Mouse (Mus musculus) CH12.LX (cell line): ENCODE results near the gene Gm20547. TPM values are rescaled to one million over a fixed set of nuclear protein-coding genes. Genes with fewer than 3 reads are reported as not detected.
A peak's percentile ranks its signal among the peaks of the same experiment; 100 is the strongest.

ENCODE experiments used
- DNase-seq: peaks from one replicate; pipeline ENCODE4 v3.0.0-alpha.2; 2013; ENCODE audit errors: extremely low read depth
- H3K27ac ChIP-seq: 2 replicates; pipeline ENCODE4 v1.5.1; 2012; ENCODE audit warnings: low read depth, mild to moderate bottlenecking, control low read depth, moderate library complexity; ENCODE audit not compliant: insufficient read depth
- H3K27me3 ChIP-seq: replicated peaks from 2 replicates; pipeline ENCODE3; 2012; ENCODE audit warnings: inconsistent platforms
- H3K36me3 ChIP-seq, 2 experiments: replicated peaks in 1 of 2; 2 replicates each; pipeline versions ENCODE3 to v1.6.1; 2012; ENCODE audit warnings: inconsistent platforms in 1 of 2, low read length in 1 of 2, mild to moderate bottlenecking in 1 of 2, mixed read lengths in 1 of 2, moderate library complexity in 1 of 2; ENCODE audit not compliant: control insufficient read depth in 1 of 2, insufficient read depth in 1 of 2
- H3K4me1 ChIP-seq, 2 experiments: 2 replicates each; pipeline ENCODE4 v1.6.1; 2012; ENCODE audit warnings: inconsistent platforms in 1 of 2, moderate library complexity in 1 of 2; ENCODE audit not compliant: insufficient read depth in 2 of 2, control insufficient read depth in 1 of 2
- H3K4me2 ChIP-seq: 2 replicates; pipeline ENCODE4 v1.6.1; 2012; ENCODE audit warnings: low read depth, mild to moderate bottlenecking, control low read depth; ENCODE audit not compliant: poor library complexity, insufficient read depth, severe bottlenecking
- H3K4me3 ChIP-seq, 3 experiments: fragments of 150-350 bp in 1 of 3; sonication (generic) in 1 of 3; replicated peaks in 1 of 3; 2 replicates each; pipeline versions ENCODE3 to v1.5.1; 2011 to 2012; ENCODE audit warnings: low read depth in 2 of 3, low read length in 2 of 3, mild to moderate bottlenecking in 2 of 3, moderate library complexity in 2 of 3, control low read depth in 1 of 3, improper control_type of control experiment in 1 of 3, inconsistent platforms in 1 of 3, mixed read lengths in 1 of 3; ENCODE audit not compliant: poor library complexity in 1 of 3
- H3K79me2 ChIP-seq: replicated peaks from 2 replicates; pipeline ENCODE4 v1.6.1; 2012; ENCODE audit warnings: mild to moderate bottlenecking, moderate library complexity; ENCODE audit not compliant: control insufficient read depth, poor library complexity, insufficient read depth, severe bottlenecking; ENCODE audit errors: extremely low read depth
- H3K9ac ChIP-seq: 2 replicates; pipeline ENCODE4 v1.6.1; 2012; ENCODE audit warnings: low read depth, mild to moderate bottlenecking, control low read depth, moderate library complexity; ENCODE audit not compliant: insufficient read depth
- H3K9me3 ChIP-seq: replicated peaks from 2 replicates; pipeline ENCODE3; 2012; ENCODE audit warnings: low read length, inconsistent platforms, mixed read lengths
- BHLHE40 ChIP-seq: IDR thresholded peaks from 2 replicates; pipeline ENCODE4 v1.6.1; 2011; ENCODE audit warnings: mild to moderate bottlenecking, low read depth, low read length, improper control_type of control experiment
- CHD1 ChIP-seq: IDR thresholded peaks from 2 replicates; pipeline ENCODE4 v1.6.1; 2012; ENCODE audit warnings: low read depth, low read length, improper control_type of control experiment, inconsistent platforms
- CHD2 ChIP-seq: IDR thresholded peaks from 2 replicates; pipeline ENCODE4 v1.6.1; 2011; ENCODE audit warnings: low read length, improper control_type of control experiment
- CTCF ChIP-seq, 2 experiments: IDR thresholded peaks in 1 of 2; conservative IDR thresholded peaks in 1 of 2; 2 replicates each; pipeline ENCODE4 v1.5.1; 2011 to 2012; ENCODE audit warnings: low read depth in 2 of 2, low read length in 2 of 2, improper control_type of control experiment in 1 of 2, inconsistent platforms in 1 of 2, mild to moderate bottlenecking in 1 of 2, moderate library complexity in 1 of 2
- E2F4 ChIP-seq: IDR thresholded peaks from 2 replicates; pipeline ENCODE4 v1.6.1; 2011; ENCODE audit warnings: low read depth, low read length, improper control_type of control experiment; ENCODE audit not compliant: insufficient replicate concordance
- ELF1 ChIP-seq: IDR thresholded peaks from 2 replicates; pipeline ENCODE4 v1.6.1; 2014; ENCODE audit warnings: low read depth, mild to moderate bottlenecking, inconsistent platforms, low read length, improper control_type of control experiment
- EP300 ChIP-seq: IDR thresholded peaks from 2 replicates; pipeline ENCODE4 v1.6.1; 2011; ENCODE audit warnings: low read length, improper control_type of control experiment
- ETS1 ChIP-seq: conservative IDR thresholded peaks from 2 replicates; pipeline ENCODE4 v1.6.1; 2012; ENCODE audit warnings: low read depth, mild to moderate bottlenecking, inconsistent platforms, low read length, improper control_type of control experiment, moderate library complexity
- GABPA ChIP-seq: IDR thresholded peaks from 2 replicates; pipeline ENCODE4 v1.6.1; 2012; ENCODE audit warnings: low read depth, low read length, improper control_type of control experiment, inconsistent platforms; ENCODE audit not compliant: insufficient replicate concordance
- HCFC1 ChIP-seq: IDR thresholded peaks from 2 replicates; pipeline ENCODE4 v1.6.1; 2012; ENCODE audit warnings: low read depth, mild to moderate bottlenecking, inconsistent platforms, low read length, improper control_type of control experiment
- IRF4 ChIP-seq: IDR thresholded peaks from 2 replicates; pipeline ENCODE4 v1.6.1; 2014; ENCODE audit warnings: low read depth, mild to moderate bottlenecking, inconsistent platforms, low read length, improper control_type of control experiment
- JUN ChIP-seq: IDR thresholded peaks from 2 replicates; pipeline ENCODE4 v1.6.1; 2011; ENCODE audit warnings: low read depth, mild to moderate bottlenecking, low read length, improper control_type of control experiment, moderate library complexity; ENCODE audit not compliant: insufficient read depth
- JUND ChIP-seq: conservative IDR thresholded peaks from 2 replicates; pipeline ENCODE4 v1.6.1; 2011; ENCODE audit warnings: low read depth, low read length, improper control_type of control experiment
- KAT2A ChIP-seq: IDR thresholded peaks from 2 replicates; pipeline ENCODE4 v1.6.1; 2012; ENCODE audit warnings: low read length, improper control_type of control experiment, inconsistent platforms; ENCODE audit not compliant: insufficient replicate concordance
- MAFK ChIP-seq: IDR thresholded peaks from 2 replicates; pipeline ENCODE4 v1.6.1; 2011; ENCODE audit warnings: low read length, improper control_type of control experiment; ENCODE audit not compliant: insufficient replicate concordance
- MAX ChIP-seq: IDR thresholded peaks from 2 replicates; pipeline ENCODE4 v1.6.1; 2011; ENCODE audit warnings: low read length, improper control_type of control experiment
- MAZ ChIP-seq: IDR thresholded peaks from 2 replicates; pipeline ENCODE4 v1.6.1; 2012; ENCODE audit warnings: low read depth, mild to moderate bottlenecking, inconsistent platforms, low read length, improper control_type of control experiment, moderate library complexity
- MEF2A ChIP-seq: IDR thresholded peaks from 2 replicates; pipeline ENCODE4 v1.6.1; 2014; ENCODE audit warnings: low read depth, mild to moderate bottlenecking, inconsistent platforms, low read length, improper control_type of control experiment, borderline replicate concordance
- MXI1 ChIP-seq: IDR thresholded peaks from 2 replicates; pipeline ENCODE4 v1.6.1; 2011; ENCODE audit warnings: mild to moderate bottlenecking, low read depth, low read length, improper control_type of control experiment
- MYC ChIP-seq: IDR thresholded peaks from 2 replicates; pipeline ENCODE4 v1.6.1; 2011; ENCODE audit warnings: low read depth, mild to moderate bottlenecking, improper control_type of control experiment, low read length
- NELFE ChIP-seq: IDR thresholded peaks from 2 replicates; pipeline ENCODE4 v1.6.1; 2011; ENCODE audit warnings: low read depth, low read length, improper control_type of control experiment
- NRF1 ChIP-seq: IDR thresholded peaks from 2 replicates; pipeline ENCODE4 v1.6.1; 2014; ENCODE audit warnings: low read depth, mild to moderate bottlenecking, inconsistent platforms, low read length, improper control_type of control experiment, moderate library complexity
- PAX5 ChIP-seq: IDR thresholded peaks from 2 replicates; pipeline ENCODE4 v1.6.1; 2012; ENCODE audit warnings: low read length, inconsistent platforms, mixed read lengths
- POLR2A ChIP-seq: IDR thresholded peaks from 2 replicates; pipeline ENCODE4 v1.6.1; 2011; ENCODE audit warnings: low read depth, mild to moderate bottlenecking, improper control_type of control experiment, low read length
- RAD21 ChIP-seq: IDR thresholded peaks from 2 replicates; pipeline ENCODE4 v1.6.1; 2011; ENCODE audit warnings: low read depth, mild to moderate bottlenecking, low read length, improper control_type of control experiment, moderate library complexity
- RCOR1 ChIP-seq: conservative IDR thresholded peaks from 2 replicates; pipeline ENCODE4 v1.6.1; 2012; ENCODE audit warnings: low read depth, mild to moderate bottlenecking, inconsistent platforms, low read length, improper control_type of control experiment
- SIN3A ChIP-seq: IDR thresholded peaks from 2 replicates; pipeline ENCODE4 v1.6.1; 2012; ENCODE audit warnings: low read length, improper control_type of control experiment, inconsistent platforms
- SMC3 ChIP-seq: IDR thresholded peaks from 2 replicates; pipeline ENCODE4 v1.6.1; 2011; ENCODE audit warnings: low read depth, low read length, improper control_type of control experiment
- TBP ChIP-seq: conservative IDR thresholded peaks from 2 replicates; pipeline ENCODE4 v1.6.1; 2011; ENCODE audit warnings: low read depth, low read length, improper control_type of control experiment
- TCF12 ChIP-seq: IDR thresholded peaks from 2 replicates; pipeline ENCODE4 v1.6.1; 2014; ENCODE audit warnings: low read depth, mild to moderate bottlenecking, inconsistent platforms, low read length, improper control_type of control experiment
- UBTF ChIP-seq: IDR thresholded peaks from 2 replicates; pipeline ENCODE4 v1.6.1; 2012; ENCODE audit warnings: low read depth, mild to moderate bottlenecking, inconsistent platforms, low read length, improper control_type of control experiment, moderate library complexity
- USF1 ChIP-seq: IDR thresholded peaks from 2 replicates; pipeline ENCODE4 v1.6.1; 2014; ENCODE audit warnings: low read depth, mild to moderate bottlenecking, inconsistent platforms, low read length, improper control_type of control experiment
- USF2 ChIP-seq: conservative IDR thresholded peaks from 2 replicates; pipeline ENCODE4 v1.6.1; 2011; ENCODE audit warnings: low read depth, low read length, improper control_type of control experiment
- ZC3H11A ChIP-seq: IDR thresholded peaks from 2 replicates; pipeline ENCODE4 v1.6.1; 2012; ENCODE audit warnings: low read depth, mild to moderate bottlenecking, inconsistent platforms, low read length, improper control_type of control experiment
- ZMIZ1 ChIP-seq: IDR thresholded peaks from 2 replicates; pipeline ENCODE4 v1.6.1; 2012; ENCODE audit warnings: low read depth, mild to moderate bottlenecking, inconsistent platforms, low read length, improper control_type of control experiment
- ZNF384 ChIP-seq: IDR thresholded peaks from 2 replicates; pipeline ENCODE4 v1.6.1; 2012; ENCODE audit warnings: low read depth, low read length, improper control_type of control experiment, inconsistent platforms
- dilution Hi-C: fragments of 300-500 bp; cut with MboI; formaldehyde crosslinking; loops from 2 replicates; pipeline ENCODE4 v1.14.3; 2020; ENCODE audit warnings: low sequenced_read_pairs; ENCODE audit not compliant: extremely low pct_unique_long_range_greater_than_20kb, extremely low pct_ligation_motif_present
- in situ Hi-C: fragments of 300-500 bp; cut with MboI; formaldehyde crosslinking; loops from 3 replicates; pipeline ENCODE4 v1.14.3; 2019; ENCODE audit warnings: low sequenced_read_pairs, low pct_ligation_motif_present, low pct_unique_long_range_greater_than_20kb, mixed read lengths
- polyA plus RNA-seq: library from polyadenylated mRNA; unstranded; fragments of >175 nt; gene quantifications from 2 replicates; pipeline ENCODE4 v1.2.1, GENCODE M21; 2012; ENCODE audit warnings: low read depth; ENCODE audit not compliant: insufficient read length
- total RNA-seq, 2 experiments: library from RNA; depleted of rRNA; stranded (reverse); fragments of 300-350 nt in 1 of 2; fragments of >200 nt in 1 of 2; gene quantifications; 2 replicates each; pipeline ENCODE4 v1.2.3; 2012 to 2014

Gm20547 gene
- total and polyA plus RNA-seq, 3 experiments = not detected

GRCm38 (mm10) chr17:34849722-34850516, 31.9 kb downstream of the Gm20547 start, which contains the start of the genes Skiv2l and Nelfe:
Skiv2l (minus strand) TSS chr17:34850210.
Nelfe (plus strand) TSS chr17:34850391.
- no peak for TF ChIP-seq ETS1
- peak; percentile 79 for TF ChIP-seq NRF1
- TF ChIP-seq ZMIZ1 = peak; percentile 53; the same call in 1 of the 2 replicates
- peak; percentile 99 for TF ChIP-seq SIN3A
- peak; percentile 29; the same call in 1 of the 2 replicates for TF ChIP-seq GABPA
- peak; percentile 1; the same call in 1 of the 2 replicates for TF ChIP-seq USF1
- TF ChIP-seq ELF1 = peak; percentile 100
- no peak; the same call in 1 of the 2 replicates for TF ChIP-seq MYC
- TF ChIP-seq E2F4 = peak; percentile 81; the same call in 1 of the 2 replicates
- peak; percentile 96 for TF ChIP-seq MXI1
- peak; percentile 60 for TF ChIP-seq MEF2A
- peak; percentile 67 for TF ChIP-seq TCF12
- no peak for TF ChIP-seq USF2
- no peak for TF ChIP-seq EP300
- peak; percentile 80 for TF ChIP-seq CHD2
- TF ChIP-seq UBTF = peak; percentile 83
- peak; percentile 65 for TF ChIP-seq BHLHE40
- TF ChIP-seq MAFK = no peak
- TF ChIP-seq KAT2A = peak; percentile 91; the same call in 1 of the 2 replicates
- peak; percentile 93 for TF ChIP-seq HCFC1
- TF ChIP-seq NELFE = no peak
- TF ChIP-seq RCOR1 = no peak; the same call in 1 of the 2 replicates
- TF ChIP-seq SMC3 = no peak
- TF ChIP-seq JUND = no peak
- peak in 1 of 2 experiments; percentile 34; a peak in 2 of 4 replicates for TF ChIP-seq CTCF (conservative IDR thresholded peaks at IDR 0.05 in 1 of 2, IDR thresholded peaks at IDR 0.05 in 1 of 2; ENCODE audit: low read depth in 2 of 2, low read length in 2 of 2)
- peak; percentile 72 for TF ChIP-seq POLR2A
- TF ChIP-seq TBP = no peak
- no peak for TF ChIP-seq ZC3H11A
- no peak for TF ChIP-seq ZNF384
- no peak for TF ChIP-seq JUN
- no peak; the same call in 1 of the 2 replicates for TF ChIP-seq RAD21
- TF ChIP-seq CHD1 = no peak
- peak; percentile 12; the same call in 1 of the 2 replicates for TF ChIP-seq IRF4
- peak; percentile 78 for TF ChIP-seq MAZ
- peak; percentile 68; the same call in 1 of the 2 replicates for TF ChIP-seq MAX
- TF ChIP-seq PAX5 = no peak
- no peaks in the 10 kb centered on the region for H3K27me3 ChIP-seq
- peaks cover 57 to 69% of the 10 kb centered on the region in 2 experiments for H3K36me3 ChIP-seq
- peak within 1 kb of the TSS; percentile 16; the same call in 1 of the 2 replicates for H3K27ac ChIP-seq
- H3K9ac ChIP-seq = peak within 1 kb of the TSS; percentile 86
- peak within 1 kb of the TSS; percentile 86 to 95 (median 92) for H3K4me3 ChIP-seq
- dilution Hi-C loops = no loop called here
- peaks cover 2 to 27% of the 10 kb centered on the region in 2 experiments for H3K4me1 ChIP-seq
- peak within 1 kb of the TSS; percentile 94 for H3K4me2 ChIP-seq
- DNase-seq = peak; percentile 97
- peaks cover 20% of the 10 kb centered on the region for H3K79me2 ChIP-seq
- H3K9me3 ChIP-seq = no peaks in the 10 kb centered on the region
- in situ Hi-C loops = no loop called here
